Mouse (Mus musculus) bone marrow macrophage, adult 2 months (primary cell): ENCODE results near the gene Il1f10.

ENCODE experiments used
- CTCF ChIP-seq: IDR thresholded peaks from 2 replicates; pipeline ENCODE4 v1.5.1; 2012; ENCODE audit warnings: low read depth, mild to moderate bottlenecking, low read length, moderate library complexity
- POLR2A ChIP-seq: IDR thresholded peaks from 2 replicates; pipeline ENCODE4 v1.6.1; 2012; ENCODE audit warnings: mild to moderate bottlenecking, low read depth, low read length, borderline replicate concordance

- TF ChIP-seq POLR2A (no peak), CTCF (no peak)
Observed at GRCm38 (mm10) chr2:24317919-24318598, 27.1 kb downstream of the Il1f10 start.
